Mouse (Mus musculus) spleen, postnatal 36 days (tissue): ENCODE data around the gene Camsap2.

ENCODE experiments used
- DNase-seq, 2 experiments: peaks; one replicate each; pipeline ENCODE4 v3.0.0; 2022; ENCODE audit warnings: low spot score in 2 of 2, mixed read lengths in 1 of 2

The Camsap2 gene

GRCm38 (mm10) chr1:136223758-136224342, 122.1 kb downstream of the Camsap2 start:
- DNase-seq: no peak

GRCm38 (mm10) chr1:136222386-136222785, 123.5 kb downstream of the Camsap2 start:
- DNase-seq: no peak

- no peak for DNase-seq
Measured at GRCm38 (mm10) chr1:136220037-136220871, 125.7 kb downstream of the Camsap2 start.
